Mouse (Mus musculus): ENCODE results near the gene Zfand2a. TPM values are rescaled to one million over a fixed set of nuclear protein-coding genes. Genes with fewer than 3 reads are reported as not detected.

The Zfand2a gene
- total RNA-seq, 2 experiments from 2014 or later = 3.6 to 9.2 TPM

DNA sequence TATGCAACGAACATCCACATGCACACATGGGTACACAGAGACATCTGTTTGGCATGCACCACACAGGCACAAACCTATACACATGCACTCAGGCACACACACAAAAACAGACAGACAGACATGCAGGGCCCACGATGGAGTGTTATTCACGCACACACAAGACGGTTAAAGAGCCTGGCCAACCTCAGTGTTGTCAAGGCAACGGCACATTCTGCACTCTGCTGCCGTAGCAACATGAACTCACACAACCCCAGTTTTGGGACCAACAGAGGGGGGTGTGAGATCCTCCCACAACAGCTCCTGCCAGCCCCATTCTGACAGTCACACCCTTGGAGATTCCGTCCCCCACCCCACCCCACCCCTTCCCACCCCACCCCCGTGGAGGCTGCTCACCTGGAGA, 49.4 kb downstream of the Zfand2a start:
- ATAC-seq (replicated peaks; ENCODE audit: low FRiP score, poor library complexity, severe bottlenecking) = no peak

DNA sequence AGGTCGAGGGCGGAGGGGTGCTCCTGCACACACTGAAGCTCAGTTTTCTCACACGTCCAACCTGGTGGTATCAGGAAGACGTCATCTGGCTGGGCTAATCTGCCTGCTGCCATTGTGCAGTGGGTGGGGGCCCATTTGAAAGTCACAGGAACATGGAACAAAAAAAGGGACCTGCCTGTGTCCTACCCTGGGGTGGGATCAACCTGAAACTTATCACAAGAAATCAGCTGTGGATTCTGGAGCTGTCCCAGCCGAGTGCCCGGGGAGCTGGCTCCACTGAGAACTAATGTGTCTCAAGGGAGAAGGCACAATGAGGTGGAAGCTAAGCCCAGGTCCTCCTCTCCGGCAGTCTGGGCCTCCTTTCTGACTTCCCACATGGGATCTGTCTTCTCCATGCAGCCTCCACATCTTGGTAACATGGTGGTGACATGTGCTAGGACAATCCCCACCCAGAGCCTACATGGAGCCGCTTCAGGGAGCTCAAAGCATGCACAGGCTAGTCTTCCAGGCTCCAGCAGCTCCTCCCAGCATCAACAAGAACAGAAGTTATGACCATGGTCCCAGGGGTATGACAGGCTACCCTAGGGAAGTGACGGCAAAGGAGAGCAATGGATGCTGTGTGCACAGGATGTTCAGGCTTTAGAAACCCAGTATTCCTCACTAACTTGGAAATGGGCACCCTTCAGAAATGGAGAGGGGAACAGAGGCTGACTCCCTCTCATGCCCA, 50.3 kb downstream of the Zfand2a start:
- ATAC-seq (replicated peaks; ENCODE audit: low FRiP score, poor library complexity, severe bottlenecking) = no peak

DNA sequence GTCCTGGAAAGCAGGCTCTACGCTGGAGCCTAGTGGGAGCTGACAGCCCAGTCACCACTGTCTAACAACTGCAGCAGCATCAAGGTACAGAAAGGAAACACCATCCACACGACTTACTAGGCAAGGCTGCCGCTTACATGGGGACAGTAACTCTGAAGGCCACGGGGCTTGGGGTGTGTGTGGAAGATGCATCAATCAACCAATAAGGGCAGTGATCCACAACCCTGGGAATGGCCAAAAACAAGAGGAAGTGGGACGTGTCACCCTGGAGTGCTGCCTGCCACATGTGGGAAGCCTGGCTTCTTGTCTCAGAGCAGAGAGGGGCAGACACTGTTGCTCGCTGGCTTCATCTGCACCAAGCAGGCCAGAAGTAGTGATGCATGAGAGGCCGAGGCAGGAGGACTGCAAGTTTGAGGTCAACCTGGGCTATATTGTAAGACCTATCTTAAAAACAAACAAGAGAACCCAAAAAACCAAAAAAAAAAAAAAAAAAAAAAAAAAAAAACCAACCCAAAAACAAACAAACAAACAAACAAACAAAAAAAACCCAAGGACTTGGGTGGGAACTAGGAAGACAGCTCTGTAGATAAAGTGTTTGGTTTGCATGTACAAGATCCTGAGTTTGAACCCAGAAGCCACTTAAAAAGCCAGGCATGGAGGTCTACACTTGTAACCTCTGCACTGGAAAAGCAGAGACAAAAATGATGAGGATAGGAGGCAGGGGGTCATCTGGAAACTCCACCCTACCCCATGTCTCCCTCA, 51.4 kb downstream of the Zfand2a start:
- ATAC-seq (replicated peaks; ENCODE audit: low FRiP score, poor library complexity, severe bottlenecking) = no peak

DNA sequence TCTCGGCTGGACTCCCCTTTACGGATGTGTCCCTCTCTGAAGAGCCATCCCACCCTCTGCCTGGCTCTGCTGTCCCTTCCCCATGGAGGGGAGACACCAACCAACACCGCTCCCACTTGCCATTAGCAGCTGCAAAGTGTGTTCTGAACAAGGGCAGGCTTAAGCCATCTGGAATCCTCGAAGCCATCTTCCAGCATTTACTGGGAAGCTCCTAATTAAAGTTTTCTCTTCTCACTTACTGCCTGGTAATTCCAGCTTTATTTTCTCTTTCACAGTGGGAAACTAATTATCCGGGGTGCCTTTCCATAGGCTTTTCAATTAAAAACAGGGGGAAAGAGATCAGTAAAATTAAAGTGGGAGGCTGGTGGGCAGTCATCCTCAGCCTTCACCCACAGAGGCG, 52.0 kb downstream of the Zfand2a start:
- ATAC-seq (replicated peaks; ENCODE audit: low FRiP score, poor library complexity, severe bottlenecking) = no peak

DNA sequence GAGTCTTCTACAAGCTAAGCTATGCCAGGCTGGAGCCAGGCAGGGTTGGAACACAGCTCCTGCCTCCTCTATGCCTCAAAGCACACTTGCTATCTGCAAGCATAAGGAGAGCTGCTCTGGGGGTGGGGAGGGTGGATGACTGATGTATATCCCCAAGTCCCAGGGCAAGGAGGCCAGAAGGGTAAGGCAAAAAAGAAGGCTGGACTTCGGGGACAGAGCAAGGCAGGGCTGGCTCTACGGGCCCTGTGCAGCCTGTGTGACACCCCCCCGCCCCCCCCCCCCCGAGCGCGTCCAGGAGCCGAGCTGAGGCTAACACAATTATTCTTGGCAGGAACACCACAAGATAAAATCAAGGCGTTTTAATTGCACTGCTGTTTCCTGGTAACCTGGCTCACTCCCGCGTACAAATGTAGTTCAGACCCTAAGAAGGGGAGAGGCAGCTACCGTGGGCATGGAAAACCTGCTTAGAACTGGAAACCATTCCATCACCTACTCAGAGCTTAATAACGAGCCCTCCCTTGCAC, 54.5 kb downstream of the Zfand2a start:
- no peak for ATAC-seq (replicated peaks; ENCODE audit: low FRiP score, poor library complexity, severe bottlenecking)

DNA sequence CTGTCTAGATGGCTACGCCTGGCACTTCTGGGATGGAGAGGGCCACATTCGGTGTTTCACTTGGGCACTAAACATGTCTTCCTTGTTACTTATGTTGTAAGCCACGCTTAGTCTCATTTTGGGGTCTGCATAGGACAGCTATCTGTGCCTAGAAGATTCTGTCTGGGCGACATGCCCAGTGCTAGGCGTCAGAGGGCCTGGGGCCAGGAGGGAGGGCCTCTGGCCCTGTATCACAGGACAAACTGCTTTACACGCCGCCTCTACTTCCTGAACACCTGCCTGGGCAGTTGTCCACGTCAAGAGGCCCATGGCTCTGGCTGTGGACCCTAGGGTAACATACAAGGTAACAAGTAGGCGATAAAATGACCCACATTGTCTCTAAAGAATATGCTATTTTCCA, 56.4 kb downstream of the Zfand2a start:
- ATAC-seq (replicated peaks; ENCODE audit: low FRiP score, poor library complexity, severe bottlenecking) = no peak

DNA sequence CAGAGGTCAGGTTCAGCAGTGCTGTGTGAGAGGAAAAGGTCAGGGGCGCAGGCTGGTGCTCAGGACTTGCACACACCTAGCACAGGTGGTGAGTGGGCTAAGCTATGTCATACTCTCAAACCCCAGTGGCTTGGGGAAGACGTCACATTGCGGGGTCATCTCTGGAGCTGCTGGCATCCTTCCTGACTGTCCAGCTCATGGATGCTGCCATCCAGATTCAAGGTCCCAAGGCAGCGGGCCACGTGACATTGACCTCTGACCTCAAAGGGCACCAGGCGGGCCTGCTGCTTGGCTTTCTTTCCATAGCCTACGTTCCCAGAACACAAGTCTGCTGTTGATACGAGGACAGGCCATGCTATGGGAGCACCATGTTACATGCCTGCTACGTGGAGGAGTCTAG, 57.3 kb downstream of the Zfand2a start:
- ATAC-seq (replicated peaks; ENCODE audit: low FRiP score, poor library complexity, severe bottlenecking) = no peak

DNA sequence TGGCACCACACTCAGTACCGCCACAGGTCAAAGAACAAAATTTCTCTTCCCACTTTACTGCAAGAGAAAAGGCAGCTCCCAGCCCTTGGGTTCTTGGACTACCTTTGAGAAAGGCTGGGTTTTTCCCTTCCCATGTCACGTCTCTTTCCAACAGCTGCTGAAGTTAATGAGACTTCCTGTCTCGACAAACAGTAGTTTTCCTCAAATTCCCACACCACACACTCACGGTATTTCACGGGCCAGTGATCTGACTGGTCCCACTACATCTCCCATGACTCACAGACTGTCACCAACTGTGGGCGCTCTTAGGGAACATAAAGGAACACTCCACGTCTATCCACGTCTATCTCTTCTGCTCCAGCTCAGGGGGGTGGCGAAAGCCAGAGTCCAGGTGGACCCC, 59.2 kb downstream of the Zfand2a start:
- no peak for ATAC-seq (replicated peaks; ENCODE audit: low FRiP score, poor library complexity, severe bottlenecking)

DNA sequence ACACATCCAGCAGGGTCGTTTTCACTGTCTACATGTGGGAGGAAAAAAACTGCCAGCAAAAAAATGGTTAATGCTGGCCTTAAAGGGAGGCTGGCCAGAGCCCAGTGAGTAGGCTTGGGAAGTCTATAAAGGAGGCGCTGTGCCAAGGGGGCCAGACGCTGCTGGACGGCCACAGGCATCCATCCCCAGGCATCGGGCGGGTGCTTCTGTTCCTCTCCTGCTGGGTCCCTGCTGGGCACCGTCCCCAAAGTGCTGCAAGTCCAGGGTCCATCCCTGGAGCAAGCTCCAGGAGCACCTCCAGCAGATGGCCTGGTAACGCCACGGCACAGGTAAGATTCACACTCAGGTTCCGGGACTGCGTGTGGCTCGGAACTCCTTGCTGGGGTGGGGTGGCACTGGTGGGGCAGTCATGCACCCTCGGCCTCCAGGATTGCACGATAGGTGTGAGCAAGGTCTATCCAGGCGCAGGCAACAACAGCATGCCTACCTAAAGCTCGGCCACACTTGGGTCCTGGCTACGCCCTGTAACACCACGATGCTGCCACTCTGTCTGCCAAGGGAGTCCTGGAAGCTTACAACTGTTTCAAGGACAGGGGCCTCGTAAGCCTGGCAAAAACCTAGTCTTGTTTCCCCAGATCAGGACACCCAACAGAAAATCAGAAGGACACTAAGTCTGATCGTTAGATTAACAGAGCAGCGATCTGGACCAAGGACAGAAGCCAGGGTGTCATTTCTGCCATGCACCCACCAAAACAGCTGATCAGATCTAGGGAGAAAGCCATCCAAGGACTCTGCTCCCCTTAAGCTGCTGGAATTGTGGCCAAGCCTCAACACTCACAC, 61.1 kb downstream of the Zfand2a start, which contains the start of gene Gper1:
TSS of gene Gper1 (plus strand) at position 126 of the 840 bp plus-strand sequence.
- no peak for ATAC-seq (replicated peaks; ENCODE audit: low FRiP score, poor library complexity, severe bottlenecking)

Other genes with a start within 250 kb of the Zfand2a start
- gene Get4, start 232.2 kb downstream of the Zfand2a start, total RNA-seq (2015; ENCODE audit: low replicate concordance) = 35.6 and 36.4 TPM in 2 replicates
- 21.9 and 36.6 TPM in 2 replicates for gene Get4, start 232.2 kb downstream of the Zfand2a start, total RNA-seq (2017; ENCODE audit: low replicate concordance)
- gene Adap1, start 158.9 kb downstream of the Zfand2a start, total RNA-seq (2015; ENCODE audit: low replicate concordance) = 4.2 and 5.8 TPM in 2 replicates
- 3.9 and 9.5 TPM in 2 replicates for gene Adap1, start 158.9 kb downstream of the Zfand2a start, total RNA-seq (2017; ENCODE audit: low replicate concordance)
- 8.8 and 11.9 TPM in 2 replicates for gene Cox19, start 133.1 kb downstream of the Zfand2a start, total RNA-seq (2015; ENCODE audit: low replicate concordance)
- gene Cox19, start 133.1 kb downstream of the Zfand2a start, total RNA-seq (2017; ENCODE audit: low replicate concordance) = 5.3 and 29.0 TPM in 2 replicates
- gene Cyp2w1, start 131.9 kb downstream of the Zfand2a start, total RNA-seq (2015; ENCODE audit: low replicate concordance) = not detected in 2 replicates
- gene Cyp2w1, start 131.9 kb downstream of the Zfand2a start, total RNA-seq (2017; ENCODE audit: low replicate concordance) = not detected in 2 replicates
- 34.0 and 38.9 TPM in 2 replicates for gene Gpr146, start 106.9 kb downstream of the Zfand2a start, total RNA-seq (2015; ENCODE audit: low replicate concordance)
- gene Gpr146, start 106.9 kb downstream of the Zfand2a start, total RNA-seq (2017; ENCODE audit: low replicate concordance) = 37.8 and 43.8 TPM in 2 replicates
- gene C130050O18Rik, start 79.3 kb downstream of the Zfand2a start, total RNA-seq (2015; ENCODE audit: low replicate concordance) = 2.9 TPM in 1 of 2 replicates, not detected in the other
- 0.26 TPM in 1 of 2 replicates, not detected in the other for gene C130050O18Rik, start 79.3 kb downstream of the Zfand2a start, total RNA-seq (2017; ENCODE audit: low replicate concordance)
- gene Gper1, start 61.4 kb downstream of the Zfand2a start, total RNA-seq (2015; ENCODE audit: low replicate concordance) = not detected in 2 replicates
- not detected in 2 replicates for gene Gper1, start 61.4 kb downstream of the Zfand2a start, total RNA-seq (2017; ENCODE audit: low replicate concordance)
- gene 3110082I17Rik, start 24.0 kb downstream of the Zfand2a start, total RNA-seq (2015; ENCODE audit: low replicate concordance) = 4.7 TPM in 1 of 2 replicates, not detected in the other
- gene 3110082I17Rik, start 24.0 kb downstream of the Zfand2a start, total RNA-seq (2017; ENCODE audit: low replicate concordance) = 3.2 and 4.2 TPM in 2 replicates
- not detected in 2 replicates for gene Uncx, start 58.9 kb upstream of the Zfand2a start, total RNA-seq (2015; ENCODE audit: low replicate concordance)
- gene Uncx, start 58.9 kb upstream of the Zfand2a start, total RNA-seq (2017; ENCODE audit: low replicate concordance) = not detected in 2 replicates

All from erythroid progenitor cell, adult 5-6 weeks (primary cell).